Mouse (Mus musculus) heart, adult 10 weeks (tissue): ENCODE data around the gene Crebl2. TPM values are rescaled to one million over a fixed set of nuclear protein-coding genes. Genes with fewer than 3 reads are reported as not detected.

ENCODE experiments used
- polyA plus RNA-seq: library from polyadenylated mRNA; stranded (reverse); fragments of 350-450 nt; fragmentation: Illumina TruSeq; extraction: RNeasy Lipid Tissue Mini Kit (QIAGEN cat#74804); gene quantifications from one replicate; pipeline ENCODE4 v1.2.3, GENCODE M21; 2014; ENCODE audit warnings: low read depth, low replicate concordance

Gene Crebl2
- polyA plus RNA-seq, result 14.3 TPM

DNA sequence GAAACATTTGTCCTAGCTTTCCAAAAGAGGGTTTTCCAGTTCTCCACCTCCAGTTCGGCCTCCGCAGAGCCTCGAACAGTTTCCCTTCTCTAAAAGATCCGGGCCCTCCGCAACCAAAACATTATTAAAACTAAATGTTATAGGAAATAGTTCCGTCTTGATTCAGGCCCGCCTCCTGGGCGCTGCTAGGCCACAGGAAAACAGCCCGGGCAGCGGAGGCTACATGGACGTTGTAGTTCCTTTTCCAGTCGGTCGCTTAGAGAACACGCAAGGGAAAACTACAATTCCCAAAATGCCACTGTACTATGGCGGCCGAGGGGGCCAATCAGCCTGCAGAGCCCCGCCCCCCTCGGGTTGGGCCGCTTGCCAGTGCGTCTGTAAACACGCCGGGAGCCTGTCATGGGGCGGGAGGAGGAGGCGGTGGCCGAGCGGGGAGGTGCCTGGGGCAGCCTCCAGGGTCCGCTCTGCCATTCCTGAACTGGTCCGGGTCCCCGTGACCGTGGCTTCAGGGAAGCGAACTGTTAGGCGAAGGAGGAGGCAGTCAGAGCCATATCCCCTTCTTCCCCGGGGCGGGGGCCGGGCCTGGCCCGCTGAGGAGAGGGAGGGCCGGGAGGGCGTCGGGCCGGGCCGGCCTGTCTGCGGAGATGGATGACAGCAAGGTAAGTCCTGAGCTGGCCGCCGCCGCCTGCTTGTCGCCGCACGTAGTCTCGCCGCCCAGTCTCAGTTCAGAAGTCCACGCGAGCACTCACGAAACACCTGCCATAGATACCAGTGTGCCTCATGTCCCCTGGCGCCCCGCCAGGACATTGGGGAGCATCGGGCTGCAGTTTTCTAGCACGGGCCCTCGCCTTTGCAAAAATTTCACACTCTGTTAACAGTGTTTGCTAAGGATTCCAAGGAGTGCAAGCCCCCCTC, at the start of gene Crebl2:
Gene Crebl2 (plus strand): TSS at position 369 of the 915 bp plus-strand sequence.

DNA sequence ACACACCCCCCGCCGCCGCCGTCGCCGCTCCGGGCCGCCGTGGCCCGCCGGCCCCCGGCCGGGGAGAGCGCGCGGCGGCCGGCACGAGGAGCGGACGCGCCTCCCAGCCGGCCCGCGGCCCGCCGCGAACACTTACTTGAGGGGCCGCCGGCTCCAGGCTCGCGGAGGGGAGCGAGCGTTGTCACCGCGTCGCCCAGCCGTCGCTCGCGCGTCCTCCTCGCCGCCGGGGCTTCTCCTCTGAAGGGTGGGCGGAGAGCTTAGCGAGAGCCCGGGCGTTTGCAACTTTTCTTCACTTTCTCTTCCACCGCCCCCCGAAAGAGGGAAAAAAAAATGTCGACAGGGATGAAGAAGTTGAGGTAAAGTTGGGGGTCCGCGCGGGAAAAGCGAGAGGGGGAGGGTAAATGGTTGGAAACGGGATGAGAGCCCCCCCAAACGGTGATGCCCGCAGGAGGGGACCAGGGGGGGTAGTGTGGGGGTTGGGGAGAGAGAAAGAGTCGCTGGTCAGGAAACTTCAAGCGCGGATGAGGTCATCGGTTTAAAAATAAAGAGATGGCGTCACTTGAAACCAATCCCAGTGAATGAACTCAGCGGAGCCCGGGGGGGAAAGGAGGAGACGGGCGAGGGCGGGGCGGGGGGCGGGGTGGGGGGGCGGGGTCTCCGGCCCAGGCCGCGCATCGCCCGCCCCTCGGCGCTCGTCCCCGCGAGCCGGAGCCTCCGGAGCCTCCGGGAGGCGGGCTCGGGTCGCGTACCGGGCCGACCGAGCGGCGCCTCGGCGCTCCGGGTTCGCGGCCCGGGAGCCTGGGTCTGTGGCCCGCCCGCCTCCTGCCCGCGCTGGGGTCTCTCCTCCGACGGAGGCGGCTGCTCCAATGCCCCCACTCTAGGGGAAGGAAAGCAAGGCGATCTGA, 37.6 kb upstream of the Crebl2 start, which contains the start of gene Dusp16:
Gene Dusp16 (minus strand): TSS at position 485 of the 905 bp plus-strand sequence.

DNA sequence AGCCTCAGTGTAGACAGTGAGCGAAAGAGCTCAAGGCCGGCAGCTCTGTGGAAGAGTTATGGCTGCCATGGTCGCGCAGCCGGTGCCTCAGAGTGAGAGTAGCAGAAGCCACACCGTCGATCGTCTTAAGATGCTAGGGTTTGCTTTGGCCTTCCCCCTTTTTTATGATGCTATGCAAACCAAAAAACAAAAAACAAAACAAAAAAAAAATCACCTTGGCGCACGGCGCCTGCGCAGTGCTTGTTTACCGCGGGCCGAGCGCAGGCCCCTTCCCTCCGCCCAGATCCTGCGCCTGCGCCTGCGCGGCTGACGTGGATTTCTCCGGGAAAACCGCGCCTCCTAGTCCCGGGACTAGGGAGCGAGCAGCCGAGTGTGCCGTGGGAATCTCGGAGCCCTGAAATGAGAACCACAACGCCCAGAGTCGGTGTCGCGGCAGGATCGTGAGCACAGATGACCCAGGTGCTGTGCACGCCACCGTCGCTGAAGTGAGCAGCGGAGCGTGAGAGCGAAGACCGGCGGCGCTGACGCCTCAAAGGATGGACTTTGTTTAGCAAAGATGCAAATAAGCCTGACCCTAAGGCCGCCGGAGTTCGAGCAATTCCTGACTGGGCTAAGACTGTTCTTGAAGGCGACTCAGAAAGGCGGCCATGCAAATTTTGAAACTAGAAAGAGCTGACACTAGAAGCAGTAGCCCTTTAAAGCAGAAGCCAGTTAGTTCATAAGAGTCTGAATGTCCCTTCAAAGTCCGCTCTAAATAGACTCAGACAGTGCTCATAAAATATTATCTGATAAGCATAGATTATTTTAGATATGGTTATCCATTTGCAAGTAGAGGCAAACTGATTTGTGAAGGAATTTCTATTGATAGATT, 68.4 kb downstream of the Crebl2 start, which contains the start of gene Gpr19:
Gene Gpr19 (minus strand): TSS at position 484 of the 871 bp plus-strand sequence.

Other genes starting within 250 kb of the Crebl2 start
- gene Mansc1, start 197.7 kb upstream of the Crebl2 start, polyA plus RNA-seq, result 4.1 TPM
- gene Borcs5, start 190.6 kb upstream of the Crebl2 start, polyA plus RNA-seq, result 12.0 TPM
- gene Dusp16, start 37.5 kb upstream of the Crebl2 start, polyA plus RNA-seq, result 14.9 TPM
- 3.3 TPM for gene Gpr19, start 68.4 kb downstream of the Crebl2 start, polyA plus RNA-seq
- gene Cdkn1b, start 90.2 kb downstream of the Crebl2 start, polyA plus RNA-seq, result 34.6 TPM
- 7.8 TPM for gene Apold1, start 151.6 kb downstream of the Crebl2 start, polyA plus RNA-seq
- 43.4 TPM for gene Ddx47, start 181.5 kb downstream of the Crebl2 start, polyA plus RNA-seq
- 0.84 TPM for gene Gprc5a, start 235.5 kb downstream of the Crebl2 start, polyA plus RNA-seq